Mouse (Mus musculus): ENCODE data around the gene Gm6096. TPM values are rescaled to one million over a fixed set of nuclear protein-coding genes. Genes with fewer than 3 reads are reported as not detected.

The Gm6096 gene
- polyA plus RNA-seq, 1 experiment from 2014 or later, result 1.2 TPM

Other genes with a start within 250 kb of the Gm6096 start
- gene Scgb2b27, start 237.1 kb upstream of the Gm6096 start, polyA plus RNA-seq (2014; fragmentation: Nextera tagmentation; extraction: Ambion mirVana), result not detected in 2 replicates
- gene Scgb1b27, start 229.6 kb upstream of the Gm6096 start, polyA plus RNA-seq (2014; fragmentation: Nextera tagmentation; extraction: Ambion mirVana), result not detected in 2 replicates
- not detected in 2 replicates for gene Scgb1b30, start 155.6 kb upstream of the Gm6096 start, polyA plus RNA-seq (2014; fragmentation: Nextera tagmentation; extraction: Ambion mirVana)
- gene Wtip, start 117.8 kb upstream of the Gm6096 start, polyA plus RNA-seq (2014; fragmentation: Nextera tagmentation; extraction: Ambion mirVana), result 5.3 and 5.8 TPM in 2 replicates
- 261 and 264 TPM in 2 replicates for gene Uba2, start 81.4 kb upstream of the Gm6096 start, polyA plus RNA-seq (2014; fragmentation: Nextera tagmentation; extraction: Ambion mirVana)
- gene Pdcd2l, start 54.4 kb upstream of the Gm6096 start, polyA plus RNA-seq (2014; fragmentation: Nextera tagmentation; extraction: Ambion mirVana), result 60.8 and 64.4 TPM in 2 replicates
- gene Gpi1, start 20.7 kb upstream of the Gm6096 start, polyA plus RNA-seq (2014; fragmentation: Nextera tagmentation; extraction: Ambion mirVana), result 306 and 324 TPM in 2 replicates
- gene 4931406P16Rik, start 62.5 kb downstream of the Gm6096 start, polyA plus RNA-seq (2014; fragmentation: Nextera tagmentation; extraction: Ambion mirVana), result 34.4 and 35.7 TPM in 2 replicates
- 63.9 and 67.2 TPM in 2 replicates for gene Lsm14a, start 142.3 kb downstream of the Gm6096 start, polyA plus RNA-seq (2014; fragmentation: Nextera tagmentation; extraction: Ambion mirVana)

All from neural tube, embryonic 11.5 days (tissue).